Mouse (Mus musculus): ENCODE data around the gene Rasgef1b. TPM values are rescaled to one million over a fixed set of nuclear protein-coding genes. Genes with fewer than 3 reads are reported as not detected.

Rasgef1b gene
- polyA plus RNA-seq, 1 experiment from 2014 or later, result 31.1 TPM

DNA sequence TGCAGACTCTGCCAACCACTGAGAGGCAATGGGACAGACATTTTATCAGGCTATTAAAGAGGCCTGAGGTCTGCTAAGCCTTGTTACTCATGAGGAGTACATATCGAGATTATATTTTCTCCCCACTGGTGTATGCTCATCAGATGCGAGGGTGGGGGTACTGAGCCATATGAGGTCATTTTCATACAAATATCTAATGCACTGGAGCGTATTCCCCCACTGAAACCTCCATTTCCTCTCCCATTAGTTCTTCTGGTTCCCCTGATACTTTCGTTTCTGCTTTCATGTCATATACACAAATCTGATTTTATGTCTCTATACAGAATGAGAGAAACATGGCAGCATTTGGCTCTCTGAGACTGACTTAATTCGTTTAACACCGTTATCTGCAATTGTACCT lies 314.6 kb downstream of the Rasgef1b start:
- no peak overlapping the region for H3K4me3 ChIP-seq (ENCODE audit: low read length)
- H3K27me3 ChIP-seq (ENCODE audit: control insufficient read depth, insufficient read depth, low read length), result no peaks in the 10 kb centered on the region
- H3K27ac ChIP-seq (ENCODE audit: low read length), result no peak overlapping the region
- ATAC-seq (replicated peaks; ENCODE audit: extremely low read depth, insufficient read depth, low FRiP score), result no peak
- no peaks in the 10 kb centered on the region for H3K36me3 ChIP-seq (ENCODE audit: control insufficient read depth, insufficient read depth)
- no peak overlapping the region for H3K9ac ChIP-seq (ENCODE audit: low read length)
- 78% methylated on average over 6 of the region's 6 CpGs for WGBS
- H3K4me1 ChIP-seq (ENCODE audit: control insufficient read depth, insufficient read depth, low read length), result peaks cover 8% of the 10 kb centered on the region; the same call in 1 of the 2 replicates
- no peaks in the 10 kb centered on the region for H3K9me3 ChIP-seq (replicated peaks; ENCODE audit: control insufficient read depth, low read length)
- no peak overlapping the region for H3K4me2 ChIP-seq (ENCODE audit: low read depth, low read length)

DNA sequence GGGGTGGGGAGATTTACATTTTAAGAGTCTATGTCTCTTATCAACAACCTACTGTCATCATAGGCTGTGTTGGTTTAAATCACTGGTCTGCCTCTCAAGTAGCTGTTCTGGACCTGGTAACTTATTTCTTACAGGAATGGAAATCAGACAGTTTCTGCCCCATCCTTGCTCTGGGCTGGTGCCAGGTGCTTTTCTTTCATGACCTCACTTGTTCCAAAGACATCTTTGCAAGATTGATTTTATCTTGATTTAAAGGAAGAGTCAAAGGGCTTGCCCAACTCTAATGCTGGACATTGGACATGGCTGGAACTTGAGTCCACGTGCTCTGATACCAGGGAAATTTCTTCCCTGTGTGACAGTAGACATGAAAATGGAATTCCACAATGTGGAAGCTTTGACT lies 315.0 kb downstream of the Rasgef1b start:
- WGBS, result 39% methylated on average over 1 of the region's 1 CpGs

DNA sequence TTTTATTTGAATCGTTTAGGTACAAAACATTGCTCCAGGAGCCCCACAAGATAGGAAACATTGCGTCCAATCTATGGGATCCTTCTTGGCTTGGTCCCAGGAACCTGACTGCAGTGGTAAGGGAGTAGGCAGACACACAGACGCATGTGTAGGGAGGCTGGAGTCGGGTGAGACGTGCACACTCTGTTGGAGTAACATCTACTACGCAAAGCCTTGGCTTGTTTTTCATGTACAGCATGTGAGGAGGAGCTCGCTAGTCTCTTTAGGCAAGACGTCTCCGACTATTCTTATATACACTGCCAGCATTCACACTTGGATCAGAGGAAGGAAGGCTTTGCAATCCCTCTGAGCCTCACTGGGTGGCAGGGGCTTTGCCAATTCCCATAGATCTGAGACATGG lies 315.5 kb downstream of the Rasgef1b start:
- ATAC-seq (replicated peaks; ENCODE audit: extremely low read depth, insufficient read depth, low FRiP score), result no peak
- Histone ChIP-seq H3K9ac (ENCODE audit: low read length) (no peak overlapping the region), H3K27ac (ENCODE audit: low read length) (no peak overlapping the region), H3K9me3 (replicated peaks; ENCODE audit: control insufficient read depth, low read length) (no peaks in the 10 kb centered on the region), H3K4me1 (ENCODE audit: control insufficient read depth, insufficient read depth, low read length) (peaks cover 8% of the 10 kb centered on the region; the same call in 1 of the 2 replicates), H3K4me3 (ENCODE audit: low read length) (no peak overlapping the region), H3K27me3 (ENCODE audit: control insufficient read depth, insufficient read depth, low read length) (no peaks in the 10 kb centered on the region), H3K36me3 (ENCODE audit: control insufficient read depth, insufficient read depth) (no peaks in the 10 kb centered on the region), H3K4me2 (ENCODE audit: low read depth, low read length) (no peak overlapping the region)
- WGBS, result 80% methylated on average over 9 of the region's 9 CpGs

More for the DNA sequence above, 315.0 kb downstream of the Rasgef1b start:
- Histone ChIP-seq H3K9me3 (replicated peaks; ENCODE audit: control insufficient read depth, low read length) (no peaks in the 10 kb centered on the region), H3K27ac (ENCODE audit: low read length) (no peak overlapping the region), H3K4me3 (ENCODE audit: low read length) (no peak overlapping the region), H3K4me1 (ENCODE audit: control insufficient read depth, insufficient read depth, low read length) (peaks cover 8% of the 10 kb centered on the region; the same call in 1 of the 2 replicates), H3K27me3 (ENCODE audit: control insufficient read depth, insufficient read depth, low read length) (no peaks in the 10 kb centered on the region), H3K4me2 (ENCODE audit: low read depth, low read length) (no peak overlapping the region), H3K9ac (ENCODE audit: low read length) (no peak overlapping the region), H3K36me3 (ENCODE audit: control insufficient read depth, insufficient read depth) (no peaks in the 10 kb centered on the region)
- ATAC-seq (replicated peaks; ENCODE audit: extremely low read depth, insufficient read depth, low FRiP score), result no peak

DNA sequence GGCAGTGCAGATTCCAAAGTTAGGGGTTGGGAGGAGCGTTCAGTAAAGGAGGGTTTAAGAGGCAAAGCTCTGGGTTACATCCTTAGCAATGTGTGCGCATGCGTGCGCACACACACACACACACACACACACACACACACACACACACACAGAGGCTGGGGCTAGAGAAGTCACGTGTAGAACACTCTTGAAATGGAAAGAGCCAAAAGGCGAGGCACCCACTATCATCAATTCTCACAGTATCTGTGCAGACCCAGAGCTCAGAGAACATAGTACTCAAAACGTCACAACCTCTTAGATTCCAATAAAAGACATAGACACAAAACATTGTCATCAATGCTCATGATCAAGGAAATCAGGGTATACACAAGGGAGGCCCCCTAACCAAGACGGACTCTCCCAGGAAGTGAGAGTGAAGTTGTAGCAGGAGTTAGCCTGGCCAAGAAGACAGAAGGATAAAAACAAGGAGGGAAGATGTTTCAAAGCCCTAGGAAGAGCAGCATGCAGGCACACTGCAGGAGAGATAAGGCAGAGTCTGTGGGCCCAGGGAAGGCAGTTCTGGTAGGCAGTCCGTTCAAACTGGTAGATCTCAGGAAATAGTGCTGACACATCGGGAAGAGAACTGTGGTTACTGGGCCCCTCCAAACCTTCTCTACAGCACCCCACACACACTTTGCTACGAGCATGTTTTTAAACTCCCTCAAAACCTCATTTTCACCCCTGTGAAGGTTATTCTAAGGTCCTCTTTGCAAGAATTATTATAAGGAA lies 324.3 kb downstream of the Rasgef1b start:
- WGBS, result 72% methylated on average over 11 of the region's 11 CpGs
- no peak overlapping the region for H3K4me2 ChIP-seq (ENCODE audit: low read depth, low read length)
- no peaks in the 10 kb centered on the region for H3K27me3 ChIP-seq (ENCODE audit: control insufficient read depth, insufficient read depth, low read length)
- no peaks in the 10 kb centered on the region for H3K36me3 ChIP-seq (ENCODE audit: control insufficient read depth, insufficient read depth)
- H3K9me3 ChIP-seq (replicated peaks; ENCODE audit: control insufficient read depth, low read length), result no peaks in the 10 kb centered on the region
- H3K4me3 ChIP-seq (ENCODE audit: low read length), result no peak overlapping the region
- no peak overlapping the region for H3K9ac ChIP-seq (ENCODE audit: low read length)
- peaks cover 27% of the 10 kb centered on the region for H3K4me1 ChIP-seq (ENCODE audit: control insufficient read depth, insufficient read depth, low read length)
- ATAC-seq (replicated peaks; ENCODE audit: extremely low read depth, insufficient read depth, low FRiP score), result no peak
- H3K27ac ChIP-seq (ENCODE audit: low read length), result no peak overlapping the region

DNA sequence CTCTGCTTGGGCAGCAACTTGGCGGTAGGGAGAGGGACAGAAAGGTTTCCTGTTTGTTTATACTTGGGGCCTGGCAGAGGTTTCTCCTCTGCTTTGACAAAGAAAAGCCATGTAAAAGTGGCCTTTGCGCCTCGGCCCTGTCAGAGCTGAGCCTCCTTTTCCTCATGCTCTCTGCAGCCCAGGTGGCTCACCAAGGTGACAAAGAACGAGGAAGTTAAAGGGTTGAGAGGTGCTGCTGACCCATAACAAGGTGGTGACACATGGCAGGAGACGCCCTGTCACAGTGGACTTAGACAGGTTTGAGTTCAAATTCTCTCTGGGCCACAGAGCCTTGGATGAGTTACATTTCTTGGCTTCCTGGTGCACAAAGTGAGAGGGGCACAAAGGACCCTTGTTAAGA lies 325.5 kb downstream of the Rasgef1b start:
- no peak overlapping the region for H3K9ac ChIP-seq (ENCODE audit: low read length)
- no peak overlapping the region for H3K27ac ChIP-seq (ENCODE audit: low read length)
- no peaks in the 10 kb centered on the region for H3K27me3 ChIP-seq (ENCODE audit: control insufficient read depth, insufficient read depth, low read length)
- 74% methylated on average over 5 of the region's 5 CpGs for WGBS
- H3K4me3 ChIP-seq (ENCODE audit: low read length), result no peak overlapping the region
- ATAC-seq (replicated peaks; ENCODE audit: extremely low read depth, insufficient read depth, low FRiP score), result no peak
- H3K36me3 ChIP-seq (ENCODE audit: control insufficient read depth, insufficient read depth), result no peaks in the 10 kb centered on the region
- peaks cover 27% of the 10 kb centered on the region for H3K4me1 ChIP-seq (ENCODE audit: control insufficient read depth, insufficient read depth, low read length)
- no peaks in the 10 kb centered on the region for H3K9me3 ChIP-seq (replicated peaks; ENCODE audit: control insufficient read depth, low read length)
- no peak overlapping the region for H3K4me2 ChIP-seq (ENCODE audit: low read depth, low read length)

DNA sequence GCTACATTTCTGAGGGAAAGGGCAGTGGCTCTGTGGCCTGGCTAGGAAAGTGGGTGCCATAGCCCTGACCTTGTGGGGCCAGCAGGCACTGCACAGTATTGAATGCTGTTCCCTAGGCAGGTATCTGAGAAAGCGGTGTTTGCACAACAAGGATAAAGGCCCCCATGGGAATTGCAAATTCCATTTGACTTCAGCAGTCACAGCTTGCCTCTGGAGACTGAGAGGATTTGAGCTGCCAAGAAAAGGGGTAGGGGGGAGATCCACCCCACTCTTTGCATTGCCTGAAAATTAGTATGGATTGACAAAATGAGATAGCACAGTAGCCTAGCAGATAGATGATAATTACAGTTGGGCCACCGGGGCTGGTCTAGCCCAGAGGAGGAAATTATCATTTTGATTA lies 326.1 kb downstream of the Rasgef1b start:
- Histone ChIP-seq H3K4me2 (ENCODE audit: low read depth, low read length) (peak overlapping the region; percentile 32; the same call in 1 of the 2 replicates), H3K27me3 (ENCODE audit: control insufficient read depth, insufficient read depth, low read length) (no peaks in the 10 kb centered on the region), H3K9me3 (replicated peaks; ENCODE audit: control insufficient read depth, low read length) (no peaks in the 10 kb centered on the region), H3K27ac (ENCODE audit: low read length) (no peak overlapping the region), H3K36me3 (ENCODE audit: control insufficient read depth, insufficient read depth) (no peaks in the 10 kb centered on the region), H3K4me1 (ENCODE audit: control insufficient read depth, insufficient read depth, low read length) (peaks cover 27% of the 10 kb centered on the region), H3K4me3 (ENCODE audit: low read length) (no peak overlapping the region), H3K9ac (ENCODE audit: low read length) (no peak overlapping the region)
- ATAC-seq (replicated peaks; ENCODE audit: extremely low read depth, insufficient read depth, low FRiP score), result peak; percentile 16; the same call in 1 of the 2 replicates
- 30% methylated on average over 2 of the region's 2 CpGs for WGBS

DNA sequence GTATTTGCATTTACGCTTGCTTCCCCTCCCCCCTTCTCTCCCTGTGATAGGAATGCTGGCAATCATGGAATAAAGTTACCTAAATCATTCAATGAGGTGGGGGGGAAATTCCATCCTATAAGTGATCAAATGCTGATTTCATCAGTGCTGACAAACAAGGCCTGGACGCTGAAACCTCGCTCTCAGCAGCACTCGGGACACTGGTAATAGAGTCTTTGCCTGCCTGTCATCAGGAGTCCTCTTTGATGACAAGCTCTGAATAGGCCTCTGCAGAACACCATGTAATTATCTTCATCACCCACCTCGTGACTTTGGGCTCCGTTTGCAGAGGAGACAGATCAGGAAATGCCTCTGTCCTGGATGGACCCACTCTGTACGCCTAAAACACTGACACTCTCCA lies 326.6 kb downstream of the Rasgef1b start:
- Histone ChIP-seq H3K36me3 (ENCODE audit: control insufficient read depth, insufficient read depth) (no peaks in the 10 kb centered on the region), H3K9me3 (replicated peaks; ENCODE audit: control insufficient read depth, low read length) (no peaks in the 10 kb centered on the region), H3K4me3 (ENCODE audit: low read length) (no peak overlapping the region), H3K27ac (ENCODE audit: low read length) (no peak overlapping the region), H3K4me2 (ENCODE audit: low read depth, low read length) (peak overlapping the region; percentile 32), H3K27me3 (ENCODE audit: control insufficient read depth, insufficient read depth, low read length) (no peaks in the 10 kb centered on the region), H3K9ac (ENCODE audit: low read length) (no peak overlapping the region), H3K4me1 (ENCODE audit: control insufficient read depth, insufficient read depth, low read length) (peaks cover 27% of the 10 kb centered on the region)
- peak; percentile 75 for ATAC-seq (replicated peaks; ENCODE audit: extremely low read depth, insufficient read depth, low FRiP score)
- WGBS, result 24% methylated on average over 7 of the region's 7 CpGs

DNA sequence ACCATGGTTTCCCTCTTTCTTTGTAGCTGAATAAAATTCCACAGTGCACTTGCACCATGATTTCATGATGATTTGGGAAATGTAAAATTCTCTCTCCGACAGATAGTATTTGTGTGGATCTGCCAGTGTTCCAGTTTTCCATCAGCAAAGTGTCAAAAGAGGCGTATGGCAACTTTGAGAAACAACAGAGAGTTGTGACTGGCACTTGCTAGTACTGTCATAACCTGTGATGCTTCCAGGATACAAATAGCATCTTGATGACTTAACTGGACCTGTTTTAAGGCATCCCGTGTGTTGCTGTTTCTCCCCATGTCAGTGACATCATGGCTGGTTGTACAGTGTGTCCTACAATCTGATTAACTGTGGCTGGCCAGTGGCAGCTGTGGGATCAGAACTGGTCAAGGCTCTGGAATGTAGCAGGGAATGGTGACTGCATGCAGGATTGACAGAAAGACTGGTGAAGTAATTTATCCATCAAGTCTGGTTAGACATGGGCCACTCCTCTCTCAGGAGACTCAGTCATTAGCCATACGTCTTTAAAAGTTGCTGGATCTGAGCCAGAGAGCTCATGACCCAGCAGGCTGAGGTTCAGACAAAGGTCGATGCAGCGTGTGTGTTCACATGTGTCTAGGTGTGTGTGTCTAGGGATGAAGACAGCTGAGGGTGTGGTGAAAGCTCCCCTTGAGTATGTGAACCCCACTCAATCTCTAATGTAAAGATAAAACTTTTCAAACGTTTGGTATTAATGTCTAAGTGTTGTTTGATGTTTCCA lies 328.8 kb downstream of the Rasgef1b start:
- no peak for ATAC-seq (replicated peaks; ENCODE audit: extremely low read depth, insufficient read depth, low FRiP score)
- Histone ChIP-seq H3K27ac (ENCODE audit: low read length) (no peak overlapping the region), H3K36me3 (ENCODE audit: control insufficient read depth, insufficient read depth) (no peaks in the 10 kb centered on the region), H3K9ac (ENCODE audit: low read length) (no peak overlapping the region), H3K4me1 (ENCODE audit: control insufficient read depth, insufficient read depth, low read length) (peaks cover 27% of the 10 kb centered on the region), H3K4me3 (ENCODE audit: low read length) (no peak overlapping the region), H3K9me3 (replicated peaks; ENCODE audit: control insufficient read depth, low read length) (no peaks in the 10 kb centered on the region), H3K27me3 (ENCODE audit: control insufficient read depth, insufficient read depth, low read length) (no peaks in the 10 kb centered on the region), H3K4me2 (ENCODE audit: low read depth, low read length) (no peak overlapping the region)
- WGBS, result 35% methylated on average over 7 of the region's 7 CpGs

DNA sequence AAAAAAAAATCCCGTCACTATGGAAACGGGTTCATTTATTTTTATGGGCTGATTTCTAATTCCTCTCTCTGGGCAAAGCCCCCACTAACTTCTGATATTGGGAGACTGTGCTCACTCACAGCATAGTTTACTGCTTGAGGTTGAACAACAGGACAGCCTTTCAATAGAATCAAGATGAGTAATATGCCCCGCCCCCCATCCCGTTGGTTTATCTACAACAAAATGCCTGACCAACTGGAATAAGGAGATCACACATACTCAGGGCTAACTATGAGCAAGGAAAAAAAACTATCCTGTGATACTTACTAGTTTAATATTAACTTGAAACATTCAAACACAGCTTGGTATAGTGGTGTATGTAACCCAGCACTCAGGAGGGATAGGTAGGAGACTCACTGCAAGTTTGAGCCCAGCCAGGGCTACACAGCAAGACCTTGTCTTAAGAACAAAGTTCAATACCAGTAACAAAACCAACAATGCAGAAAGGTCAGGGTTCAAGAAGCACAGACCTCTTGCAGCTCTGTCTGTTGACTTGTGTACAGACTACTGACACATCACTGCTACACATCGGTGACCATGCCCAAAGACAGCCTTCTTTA lies 330.3 kb downstream of the Rasgef1b start:
- no peak overlapping the region for H3K27ac ChIP-seq (ENCODE audit: low read length)
- ATAC-seq (replicated peaks; ENCODE audit: extremely low read depth, insufficient read depth, low FRiP score), result no peak
- H3K27me3 ChIP-seq (ENCODE audit: control insufficient read depth, insufficient read depth, low read length), result no peaks in the 10 kb centered on the region
- no peaks in the 10 kb centered on the region for H3K36me3 ChIP-seq (ENCODE audit: control insufficient read depth, insufficient read depth)
- no peaks in the 10 kb centered on the region for H3K9me3 ChIP-seq (replicated peaks; ENCODE audit: control insufficient read depth, low read length)
- no peak overlapping the region for H3K4me3 ChIP-seq (ENCODE audit: low read length)
- 83% methylated on average over 5 of the region's 5 CpGs for WGBS
- H3K4me1 ChIP-seq (ENCODE audit: control insufficient read depth, insufficient read depth, low read length), result peaks cover 27% of the 10 kb centered on the region
- H3K4me2 ChIP-seq (ENCODE audit: low read depth, low read length), result no peak overlapping the region
- H3K9ac ChIP-seq (ENCODE audit: low read length), result no peak overlapping the region

Measured in heart, embryonic 16.5 days (tissue).